ENCODE assay signal across 21 mouse cellular contexts in the genomic region with DNA sequence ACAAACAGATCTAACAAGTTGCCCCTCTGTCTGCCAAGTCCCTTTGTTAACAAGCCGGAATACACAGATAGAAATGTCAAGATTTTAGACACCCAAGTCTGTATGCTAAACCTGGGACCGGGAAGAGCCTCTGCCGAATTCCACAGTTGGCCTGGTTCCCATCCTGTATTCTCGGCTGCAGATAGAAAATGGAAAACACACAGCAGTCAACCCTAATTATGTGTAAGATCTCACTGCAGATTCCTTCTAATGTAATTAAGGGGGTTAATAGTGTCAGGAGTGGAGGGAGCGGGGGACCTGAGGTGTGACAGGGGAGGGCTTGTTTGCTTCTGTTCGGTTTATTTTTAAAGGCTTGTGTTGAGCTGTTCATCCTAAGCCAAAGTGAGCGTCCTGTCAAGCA. TPM values are rescaled to one million over a fixed set of nuclear protein-coding genes. Genes with fewer than 3 reads are reported as not detected.
A peak's percentile ranks its signal among the peaks of the same experiment; 100 is the strongest.
DNase-seq lines count a peak whose midpoint lies in the region; ATAC-seq lines count a peak whose summit lies in the region.
"Had no signal": no experiment of that assay in that cellular context is flagged by ENCODE, and none has a peak within 500 bp of the region (broad histone marks: within the 10 kb centered on the region; RNA-seq: fewer than 3 reads in every experiment).

No protein-coding gene starts in this region.

- no peak overlapping the region for H3K27ac ChIP-seq in forebrain, embryonic 13.5 days
- H3K27ac ChIP-seq in forebrain, embryonic 15.5 days (replicated peaks): no peak overlapping the region
- H3K27ac ChIP-seq in forebrain, embryonic 16.5 days (ENCODE audit: low read length): no peak overlapping the region
- H3K27ac ChIP-seq: embryonic facial prominence, embryonic 12.5 days; heart, embryonic 10.5 days; hindbrain, embryonic 14.5 days had no signal

- ATAC-seq in forebrain, embryonic 13.5 days: peak; percentile 2; the same call in 1 of the 2 replicates
- no peak for ATAC-seq in forebrain, embryonic 15.5 days (replicated peaks)
- peak; percentile 16; the same call in 1 of the 2 replicates for ATAC-seq in forebrain, embryonic 16.5 days
- ATAC-seq: intestine, postnatal 0 days had no signal

- peak; percentile 61 for DNase-seq in retina, postnatal 1 day
- DNase-seq in retina, embryonic 14.5 days (ENCODE audit: low spot score): no peak
- peak; percentile 32 for DNase-seq in Muller cell, postnatal 12 days (ENCODE audit: inconsistent ontology term)
- DNase-seq in urinary bladder, postnatal 14 days (ENCODE audit: low spot score): no peak
- DNase-seq: adrenal gland, adult 8-10 months; adrenal gland, postnatal 36 days; cerebellum, adult 11-12 months; cerebellum, adult 9-10 months; cerebellum, postnatal 25 days; gastrocnemius, postnatal 36 days; heart, adult 11 months; heart, postnatal 10 days; heart, postnatal 4 days had no signal

- no peak overlapping the region for H3K4me3 ChIP-seq in forebrain, embryonic 13.5 days
- no peak overlapping the region for H3K4me3 ChIP-seq in forebrain, embryonic 15.5 days
- H3K4me3 ChIP-seq in forebrain, embryonic 16.5 days (replicated peaks; ENCODE audit: low read length): no peak overlapping the region
- H3K4me3 ChIP-seq: embryonic facial prominence, embryonic 12.5 days; heart, embryonic 10.5 days had no signal

- H3K27me3 ChIP-seq in forebrain, embryonic 13.5 days: no peaks in the 10 kb centered on the region
- H3K27me3 ChIP-seq in forebrain, embryonic 15.5 days: no peaks in the 10 kb centered on the region
- no peaks in the 10 kb centered on the region for H3K27me3 ChIP-seq in forebrain, embryonic 16.5 days (replicated peaks; ENCODE audit: control insufficient read depth, insufficient read depth, low read length)
- H3K27me3 ChIP-seq: CH12.LX; embryonic facial prominence, embryonic 12.5 days had no signal

- peaks cover 55% of the 10 kb centered on the region for H3K4me1 ChIP-seq in forebrain, embryonic 13.5 days
- H3K4me1 ChIP-seq in forebrain, embryonic 15.5 days: peaks cover 40% of the 10 kb centered on the region
- H3K4me1 ChIP-seq in forebrain, embryonic 16.5 days (replicated peaks; ENCODE audit: control insufficient read depth, insufficient read depth, low read length): peaks cover 21% of the 10 kb centered on the region

- WGBS in forebrain, embryonic 13.5 days: 41% methylated on average over 7 of the region's 7 CpGs
- WGBS in forebrain, embryonic 15.5 days: 29% methylated on average over 7 of the region's 7 CpGs
- WGBS in forebrain, embryonic 16.5 days: 24% methylated on average over 7 of the region's 7 CpGs

- no peak overlapping the region for H3K9ac ChIP-seq in forebrain, embryonic 13.5 days
- H3K9ac ChIP-seq in forebrain, embryonic 15.5 days (replicated peaks): no peak overlapping the region
- no peak overlapping the region for H3K9ac ChIP-seq in forebrain, embryonic 16.5 days (replicated peaks; ENCODE audit: low read depth, low read length)
- H3K9ac ChIP-seq: embryonic facial prominence, embryonic 12.5 days; hindbrain, embryonic 14.5 days had no signal

- no peaks in the 10 kb centered on the region for H3K9me3 ChIP-seq in forebrain, embryonic 13.5 days (replicated peaks)
- H3K9me3 ChIP-seq in forebrain, embryonic 15.5 days: no peaks in the 10 kb centered on the region
- H3K9me3 ChIP-seq in forebrain, embryonic 16.5 days (ENCODE audit: control insufficient read depth, low read length): no peaks in the 10 kb centered on the region
- H3K9me3 ChIP-seq: embryonic facial prominence, embryonic 12.5 days; heart, embryonic 10.5 days had no signal

- H3K4me2 ChIP-seq in forebrain, embryonic 13.5 days: peak overlapping the region; percentile 34; the same call in 1 of the 2 replicates
- no peak overlapping the region for H3K4me2 ChIP-seq in forebrain, embryonic 15.5 days (replicated peaks)
- H3K4me2 ChIP-seq in forebrain, embryonic 16.5 days (ENCODE audit: low read length): peak overlapping the region; percentile 2
- H3K4me2 ChIP-seq: embryonic facial prominence, embryonic 12.5 days; hindbrain, embryonic 14.5 days had no signal

- no peaks in the 10 kb centered on the region for H3K36me3 ChIP-seq in forebrain, embryonic 13.5 days (ENCODE audit: poor library complexity, severe bottlenecking)
- H3K36me3 ChIP-seq in forebrain, embryonic 15.5 days: no peaks in the 10 kb centered on the region
- no peaks in the 10 kb centered on the region for H3K36me3 ChIP-seq in forebrain, embryonic 16.5 days (ENCODE audit: control insufficient read depth, insufficient read depth)
- H3K36me3 ChIP-seq: embryonic facial prominence, embryonic 12.5 days; heart, embryonic 10.5 days had no signal

RNA-seq across cellular contexts. Expression of gene Lef1, which starts 50.6 kb away (rescaled TPM):
- polyA plus RNA-seq in forebrain, embryonic 13.5 days (2015; fragmentation: Nextera tagmentation; extraction: Ambion mirVana): 24.8 and 27.6 TPM in 2 replicates
- polyA plus RNA-seq in forebrain, embryonic 15.5 days (2015; fragmentation: Nextera tagmentation; extraction: Ambion mirVana): 14.3 and 18.6 TPM in 2 replicates
- 12.1 and 12.7 TPM in 2 replicates for polyA plus RNA-seq in forebrain, embryonic 16.5 days (2015; fragmentation: Nextera tagmentation; extraction: Ambion mirVana)

Comparison
In these comparisons a context has a peak if more than half of its experiments do, and no peak if none do; other contexts are left out.
1. DNase-seq: peak in retina, postnatal 1 day (single experiment) and Muller cell, postnatal 12 days (single experiment); none in retina, embryonic 14.5 days (single experiment) and urinary bladder, postnatal 14 days (single experiment).